Mouse (Mus musculus): ENCODE results near the gene Poc1b. TPM values are rescaled to one million over a fixed set of nuclear protein-coding genes. Genes with fewer than 3 reads are reported as not detected.

Poc1b gene
- total and polyA plus RNA-seq, 3 experiments = 3.6 to 6.7 (median 4.1) TPM

DNA sequence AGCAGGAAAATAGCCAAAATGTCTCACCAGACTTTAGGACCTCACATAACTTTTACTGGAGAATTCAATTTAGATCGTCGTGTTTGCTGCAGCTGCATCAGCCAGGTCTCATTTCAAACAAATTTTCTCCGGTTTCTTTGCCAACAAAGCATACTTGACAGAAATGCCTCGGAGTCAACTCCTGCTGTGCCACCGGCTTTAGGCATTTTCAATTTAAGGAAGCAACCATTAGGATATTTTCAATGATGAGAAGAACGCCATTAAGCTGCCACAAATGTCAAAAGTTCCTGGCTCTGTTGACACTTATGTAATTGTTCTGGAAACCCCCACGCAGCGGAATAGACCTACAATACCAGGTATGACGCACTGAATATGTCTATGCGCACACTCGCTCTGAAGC lies 131.7 kb downstream of the Poc1b start:
- no peaks in the 10 kb centered on the region for H3K27me3 ChIP-seq (ENCODE audit: control insufficient read depth, insufficient read depth, low read length)
- no peak overlapping the region for H3K27ac ChIP-seq
- WGBS = 88% methylated on average over 11 of the region's 11 CpGs
- no peak overlapping the region for H3K9ac ChIP-seq (ENCODE audit: low read depth, low read length)
- no peak overlapping the region for H3K4me3 ChIP-seq
- H3K79me2 ChIP-seq (replicated peaks; ENCODE audit: control insufficient read depth, insufficient read depth, low read length) = no peaks in the 10 kb centered on the region
- intact Hi-C loops (cut with DNase I) = no loop called here
- peaks cover 3% of the 10 kb centered on the region for H3K4me1 ChIP-seq (ENCODE audit: control insufficient read depth, insufficient read depth, low read length)
- no peak for DNase-seq
- TF ChIP-seq EP300 (IDR thresholded peaks at IDR 0.05; ENCODE audit: insufficient read depth, low read depth, low read length) (no peak), CTCF (IDR thresholded peaks at IDR 0.05) (no peak), POLR2A (IDR thresholded peaks at IDR 0.05; ENCODE audit: insufficient read depth, low read depth, low read length) (no peak)
- H3K36me3 ChIP-seq (ENCODE audit: control insufficient read depth, insufficient read depth, low read length) = no peaks in the 10 kb centered on the region

DNA sequence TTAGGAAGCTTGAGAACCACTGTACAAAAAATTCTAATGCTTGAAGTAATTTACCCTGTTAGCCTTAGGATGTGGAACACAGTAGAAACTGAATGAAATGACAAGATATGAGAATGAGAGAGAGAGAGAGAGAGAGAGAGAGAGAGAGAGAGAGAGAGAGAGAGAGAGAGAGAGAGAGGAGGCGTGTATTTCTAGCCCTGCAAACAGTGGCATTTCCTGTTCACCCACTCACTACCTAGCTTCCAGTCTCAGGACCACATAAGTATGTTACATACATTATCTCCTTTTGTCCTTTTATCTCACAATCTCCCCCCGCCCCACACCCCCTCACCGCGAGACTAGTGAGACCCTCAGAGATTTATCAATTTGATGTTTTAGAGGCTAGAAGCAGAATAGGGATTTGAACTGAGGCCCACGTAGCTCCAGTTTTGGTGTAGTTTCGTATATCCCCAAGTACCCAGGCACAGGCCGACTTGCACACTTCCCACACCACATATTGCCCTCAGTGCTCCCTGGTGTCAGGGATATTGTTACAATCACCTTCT lies 134.5 kb downstream of the Poc1b start:
- Histone ChIP-seq H3K9ac (ENCODE audit: low read depth, low read length) (no peak overlapping the region), H3K79me2 (replicated peaks; ENCODE audit: control insufficient read depth, insufficient read depth, low read length) (no peaks in the 10 kb centered on the region), H3K4me3 (no peak overlapping the region), H3K36me3 (ENCODE audit: control insufficient read depth, insufficient read depth, low read length) (no peaks in the 10 kb centered on the region), H3K27ac (no peak overlapping the region), H3K4me1 (ENCODE audit: control insufficient read depth, insufficient read depth, low read length) (peaks cover 3% of the 10 kb centered on the region), H3K27me3 (ENCODE audit: control insufficient read depth, insufficient read depth, low read length) (no peaks in the 10 kb centered on the region)
- intact Hi-C loops (cut with DNase I) = no loop called here
- TF ChIP-seq POLR2A (IDR thresholded peaks at IDR 0.05; ENCODE audit: insufficient read depth, low read depth, low read length) (no peak), CTCF (IDR thresholded peaks at IDR 0.05) (no peak), EP300 (IDR thresholded peaks at IDR 0.05; ENCODE audit: insufficient read depth, low read depth, low read length) (no peak)
- no peak for DNase-seq
- WGBS = 80% methylated on average over 7 of the region's 7 CpGs

DNA sequence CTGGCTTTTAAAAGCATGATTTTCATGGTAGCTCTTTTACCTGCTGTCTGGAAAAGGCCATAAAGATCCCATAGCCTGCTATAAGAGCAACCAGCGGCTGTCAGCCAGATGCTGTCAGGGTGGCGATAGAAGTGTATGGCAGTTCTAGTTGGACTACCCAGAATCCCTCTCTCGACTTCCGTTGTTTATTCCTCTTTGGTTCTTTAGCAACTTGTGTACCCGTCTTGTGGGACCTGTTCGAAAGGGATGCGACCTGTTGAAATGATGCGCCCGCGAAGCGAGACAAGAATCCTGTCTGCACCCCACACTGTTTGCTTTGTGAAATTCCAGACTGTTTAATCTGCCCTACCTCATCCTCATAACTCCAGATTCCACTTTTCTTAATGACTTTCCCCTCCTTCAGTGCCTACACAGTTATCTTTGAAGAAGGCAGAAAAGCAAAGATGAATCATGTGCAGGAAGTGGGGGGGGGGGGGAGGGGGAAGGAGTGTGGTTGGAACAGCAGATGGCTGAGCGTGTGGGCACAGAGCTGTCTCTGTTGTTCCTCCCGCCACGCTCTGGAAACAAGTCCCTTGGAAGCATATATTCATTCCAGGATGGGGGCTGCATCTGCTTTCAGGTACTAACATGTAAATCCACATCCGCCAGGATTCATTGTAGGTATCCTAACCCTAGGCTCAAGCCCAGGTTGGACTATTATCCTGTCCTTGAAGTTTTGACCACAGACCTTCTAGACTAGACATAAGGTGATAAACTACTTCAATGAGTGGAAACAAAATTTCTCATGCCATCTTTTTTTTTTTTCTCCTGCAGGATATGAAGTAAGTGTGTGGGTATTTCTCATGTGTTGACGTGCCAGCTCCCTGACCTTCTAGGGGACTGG lies 135.2 kb downstream of the Poc1b start:
- H3K79me2 ChIP-seq (replicated peaks; ENCODE audit: control insufficient read depth, insufficient read depth, low read length) = no peaks in the 10 kb centered on the region
- intact Hi-C loops (cut with DNase I) = no loop called here
- H3K4me3 ChIP-seq = no peak overlapping the region
- DNase-seq = peak in 1 of 2 experiments; percentile 32
- WGBS = 61% methylated on average over 16 of the region's 16 CpGs
- H3K9ac ChIP-seq (ENCODE audit: low read depth, low read length) = no peak overlapping the region
- no peaks in the 10 kb centered on the region for H3K36me3 ChIP-seq (ENCODE audit: control insufficient read depth, insufficient read depth, low read length)
- H3K27me3 ChIP-seq (ENCODE audit: control insufficient read depth, insufficient read depth, low read length) = no peaks in the 10 kb centered on the region
- H3K27ac ChIP-seq = no peak overlapping the region
- H3K4me1 ChIP-seq (ENCODE audit: control insufficient read depth, insufficient read depth, low read length) = peaks cover 2% of the 10 kb centered on the region
- no peak for TF ChIP-seq CTCF (IDR thresholded peaks at IDR 0.05)
- no peak for TF ChIP-seq POLR2A (IDR thresholded peaks at IDR 0.05; ENCODE audit: insufficient read depth, low read depth, low read length)
- no peak for TF ChIP-seq EP300 (IDR thresholded peaks at IDR 0.05; ENCODE audit: insufficient read depth, low read depth, low read length)

- no peak for DNase-seq
- WGBS = 88% methylated on average over 10 of the region's 10 CpGs
- H3K27me3 ChIP-seq (ENCODE audit: control insufficient read depth, insufficient read depth, low read length) = no peaks in the 10 kb centered on the region
- no peaks in the 10 kb centered on the region for H3K79me2 ChIP-seq (replicated peaks; ENCODE audit: control insufficient read depth, insufficient read depth, low read length)
- no peak for TF ChIP-seq CTCF (IDR thresholded peaks at IDR 0.05)
- no peak for TF ChIP-seq EP300 (IDR thresholded peaks at IDR 0.05; ENCODE audit: insufficient read depth, low read depth, low read length)
- TF ChIP-seq POLR2A (IDR thresholded peaks at IDR 0.05; ENCODE audit: insufficient read depth, low read depth, low read length) = no peak
- H3K4me1 ChIP-seq (ENCODE audit: control insufficient read depth, insufficient read depth, low read length) = no peaks in the 10 kb centered on the region
- intact Hi-C loops (cut with DNase I) = no loop called here
- H3K36me3 ChIP-seq (ENCODE audit: control insufficient read depth, insufficient read depth, low read length) = no peaks in the 10 kb centered on the region
- H3K4me3 ChIP-seq = no peak overlapping the region
- no peak overlapping the region for H3K27ac ChIP-seq
- H3K9ac ChIP-seq (ENCODE audit: low read depth, low read length) = no peak overlapping the region
Measured at GRCm38 (mm10) chr10:99242721-99243120, 135.9 kb downstream of the Poc1b start.

- TF ChIP-seq EP300 (IDR thresholded peaks at IDR 0.05; ENCODE audit: insufficient read depth, low read depth, low read length) = no peak
- TF ChIP-seq CTCF (IDR thresholded peaks at IDR 0.05) = no peak
- TF ChIP-seq POLR2A (IDR thresholded peaks at IDR 0.05; ENCODE audit: insufficient read depth, low read depth, low read length) = no peak
- Histone ChIP-seq H3K4me3 (no peak overlapping the region), H3K27me3 (ENCODE audit: control insufficient read depth, insufficient read depth, low read length) (no peaks in the 10 kb centered on the region), H3K79me2 (replicated peaks; ENCODE audit: control insufficient read depth, insufficient read depth, low read length) (no peaks in the 10 kb centered on the region), H3K4me1 (ENCODE audit: control insufficient read depth, insufficient read depth, low read length) (no peaks in the 10 kb centered on the region), H3K27ac (no peak overlapping the region), H3K9ac (ENCODE audit: low read depth, low read length) (no peak overlapping the region), H3K36me3 (ENCODE audit: control insufficient read depth, insufficient read depth, low read length) (no peaks in the 10 kb centered on the region)
- 77% methylated on average over 5 of the region's 5 CpGs for WGBS
- intact Hi-C loops (cut with DNase I) = no loop called here
- no peak for DNase-seq
Measured at GRCm38 (mm10) chr10:99243907-99244489, 137.2 kb downstream of the Poc1b start.
